Mouse (Mus musculus) natural killer cell, adult 2 months (primary cell): ENCODE measurements around the gene Foxa1.

Source experiments
- DNase-seq, 2 experiments: peaks; one replicate each; pipeline ENCODE4 v3.0.0; 2022; ENCODE audit warnings: low spot score in 2 of 2

The Foxa1 gene

GRCm38 (mm10) chr12:57546415-57547201, at the start of gene Foxa1:
Gene Foxa1, minus strand, starts transcription at chr12:57546916.
- DNase-seq, result peak in 1 of 2 experiments; percentile 39

DNA sequence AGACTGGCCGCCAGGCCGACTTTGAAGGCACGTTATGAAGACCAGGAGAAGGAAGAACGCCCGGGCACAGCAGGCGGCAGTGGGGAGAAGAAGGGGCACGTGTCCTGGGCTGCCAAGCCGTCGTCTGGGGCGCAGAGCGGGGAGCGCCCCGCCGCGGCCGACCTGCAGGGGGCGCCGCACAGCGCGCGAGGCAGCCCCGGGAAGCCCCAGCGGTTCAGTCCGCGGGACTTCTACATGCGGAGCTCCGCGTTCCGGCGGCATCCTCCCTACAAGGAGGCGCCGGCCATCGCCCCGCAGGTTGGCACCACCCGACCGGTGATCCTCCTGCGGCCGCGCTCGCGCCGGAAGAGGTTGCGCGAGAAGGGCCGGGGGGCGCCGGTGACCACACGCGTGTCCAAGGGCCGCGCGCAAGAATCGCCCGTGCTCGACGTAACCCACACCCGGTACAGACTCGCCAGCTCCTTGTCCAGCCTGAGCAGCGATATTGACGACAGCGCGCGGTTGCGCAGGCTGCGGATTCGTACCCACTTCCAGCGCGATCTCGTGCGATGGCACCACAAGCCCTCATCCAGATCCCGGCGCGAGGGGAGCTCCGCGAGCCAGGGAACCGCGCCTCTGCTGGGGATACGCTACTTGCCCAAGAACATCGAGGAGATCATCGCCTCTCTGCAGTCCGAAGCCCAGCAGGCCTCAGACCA, 29.4 kb upstream of the Foxa1 start:
- DNase-seq, result no peak

DNA sequence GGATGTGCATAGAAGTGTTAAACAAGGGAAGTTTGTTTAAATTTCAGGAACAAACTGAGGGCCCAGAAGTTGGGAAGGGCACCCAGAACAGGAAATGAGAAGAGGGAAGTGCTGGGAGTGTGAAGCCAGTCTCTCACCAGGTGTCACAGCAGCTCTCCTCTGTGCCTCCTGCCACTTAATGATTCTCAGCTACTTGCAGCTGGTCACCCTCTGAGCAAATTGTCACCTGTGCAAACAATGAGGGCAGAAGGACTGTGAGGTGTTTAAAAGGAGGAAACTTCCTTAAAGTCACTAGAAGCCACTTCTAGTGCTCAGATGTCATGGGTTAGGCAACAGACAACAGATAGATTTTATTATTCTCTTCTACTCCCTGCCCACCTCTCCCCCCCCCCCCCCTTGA, 25.7 kb upstream of the Foxa1 start:
- DNase-seq, result no peak

GRCm38 (mm10) chr12:57571773-57572172, 25.1 kb upstream of the Foxa1 start:
- DNase-seq, result no peak

DNA sequence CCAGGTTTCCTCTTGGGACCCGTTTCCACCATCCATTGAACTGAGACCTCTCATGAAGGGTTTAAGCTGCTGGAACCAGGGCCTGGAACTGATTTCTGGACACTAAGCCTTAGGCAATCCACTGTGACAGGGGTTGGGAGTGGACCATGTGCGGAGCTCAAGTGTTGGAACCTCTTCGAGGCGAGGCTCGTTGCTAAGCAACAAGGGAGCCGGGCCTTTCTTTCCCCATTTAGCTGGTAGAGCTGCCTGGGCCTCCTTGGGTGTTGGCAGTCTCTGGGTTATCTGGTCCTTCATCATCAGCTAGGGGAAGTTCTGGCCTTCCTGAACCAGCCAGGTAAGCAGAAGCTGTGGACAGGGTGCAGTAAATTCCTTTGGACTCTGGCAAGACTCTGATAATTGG, 17.2 kb upstream of the Foxa1 start, which contains the start of gene Ttc6:
Gene Ttc6 (plus strand): TSS at position 205 of the 400 bp plus-strand sequence.
- no peak for DNase-seq

DNA sequence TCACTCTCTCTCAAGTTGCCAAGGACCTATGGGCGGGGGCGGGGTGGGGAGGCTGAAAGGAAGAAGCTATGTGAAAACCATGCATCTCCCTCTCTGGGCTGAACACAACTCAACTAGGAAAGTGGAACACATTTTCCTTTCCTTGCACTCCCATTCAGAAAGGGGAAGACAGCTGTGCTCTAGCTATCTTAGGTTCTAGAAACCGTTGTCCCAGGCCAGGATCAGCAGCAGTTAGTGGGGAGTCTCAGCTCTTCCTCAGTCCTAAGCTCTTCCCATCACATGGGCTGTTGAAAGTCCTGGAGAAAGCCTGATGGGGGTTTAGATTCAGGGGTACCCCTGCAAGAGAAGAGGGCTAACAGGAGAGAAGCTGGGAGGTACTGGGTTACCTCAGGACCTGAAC, 7.4 kb upstream of the Foxa1 start:
- DNase-seq, result no peak

DNA sequence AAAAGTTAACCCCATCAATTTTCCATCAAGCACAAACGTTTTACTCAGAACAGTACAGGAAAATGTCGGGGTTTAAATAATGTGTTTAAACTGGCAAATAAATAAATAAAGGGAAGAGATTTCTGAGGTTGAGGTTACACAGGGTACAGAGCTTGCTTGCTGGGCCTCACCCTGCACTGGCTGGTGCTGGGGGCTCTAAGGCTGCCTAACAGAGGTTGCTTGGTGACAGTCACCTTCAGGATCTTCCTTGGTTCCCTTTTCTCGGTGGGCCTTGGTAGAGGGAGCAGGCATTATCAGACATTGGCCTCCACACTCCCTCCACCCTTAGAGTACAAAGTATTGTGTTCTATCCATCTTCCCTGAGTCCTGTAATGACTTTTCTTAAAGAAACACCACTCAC, 5.6 kb upstream of the Foxa1 start:
- no peak for DNase-seq

DNA sequence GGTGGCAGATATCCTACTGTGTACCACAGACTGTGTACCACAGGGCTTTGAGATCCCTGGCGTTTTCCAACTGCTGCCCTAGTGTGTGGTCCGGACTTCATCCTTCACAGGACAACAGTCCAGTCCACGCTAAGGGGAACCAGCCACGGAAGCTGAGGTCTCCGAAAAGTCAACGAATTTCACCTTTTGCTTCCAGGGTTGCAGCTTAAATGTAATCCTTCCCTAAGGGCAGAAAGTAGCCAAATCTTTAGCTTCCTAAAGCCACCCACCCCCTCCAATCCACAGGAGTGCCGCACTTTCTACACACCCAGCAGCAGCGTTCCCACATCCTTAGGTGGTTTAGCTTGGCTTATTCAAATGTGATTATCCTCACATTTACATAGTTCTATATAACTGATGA, 4.2 kb upstream of the Foxa1 start:
- no peak for DNase-seq

DNA sequence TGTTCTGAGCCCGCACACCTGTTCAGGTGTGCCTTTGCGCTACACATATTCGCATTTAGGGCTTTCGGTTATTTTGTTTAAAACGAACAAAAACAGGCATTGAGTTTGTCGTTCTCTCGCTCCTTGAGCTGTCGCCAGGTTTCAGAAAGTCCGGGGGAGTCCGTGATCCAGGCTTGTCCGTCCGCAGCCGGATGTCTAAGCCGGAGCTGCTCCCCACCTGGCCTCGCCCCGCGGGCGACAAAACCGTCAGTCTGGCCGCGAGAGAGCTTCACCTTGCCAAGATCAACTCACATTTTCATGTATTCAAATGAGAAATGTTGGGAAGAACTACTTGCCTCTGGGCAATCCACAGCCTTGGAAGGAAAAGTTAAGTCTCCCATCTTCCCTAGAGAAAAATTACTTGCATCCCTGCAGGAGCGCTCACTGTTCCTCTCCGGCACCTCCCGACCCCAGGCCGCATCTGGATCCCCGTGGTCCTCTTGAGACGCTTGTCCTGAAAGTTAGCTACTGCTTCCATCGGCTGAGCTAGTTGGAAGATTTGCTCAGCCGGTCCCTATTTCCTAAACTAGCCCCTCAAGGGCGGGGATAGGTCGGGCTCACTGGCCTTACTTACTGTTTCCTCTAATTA, 3.6 kb upstream of the Foxa1 start:
- DNase-seq, result no peak

- no peak for DNase-seq
These were observed 3.0 kb upstream of the Foxa1 start for GRCm38 (mm10) chr12:57549667-57550160.

DNA sequence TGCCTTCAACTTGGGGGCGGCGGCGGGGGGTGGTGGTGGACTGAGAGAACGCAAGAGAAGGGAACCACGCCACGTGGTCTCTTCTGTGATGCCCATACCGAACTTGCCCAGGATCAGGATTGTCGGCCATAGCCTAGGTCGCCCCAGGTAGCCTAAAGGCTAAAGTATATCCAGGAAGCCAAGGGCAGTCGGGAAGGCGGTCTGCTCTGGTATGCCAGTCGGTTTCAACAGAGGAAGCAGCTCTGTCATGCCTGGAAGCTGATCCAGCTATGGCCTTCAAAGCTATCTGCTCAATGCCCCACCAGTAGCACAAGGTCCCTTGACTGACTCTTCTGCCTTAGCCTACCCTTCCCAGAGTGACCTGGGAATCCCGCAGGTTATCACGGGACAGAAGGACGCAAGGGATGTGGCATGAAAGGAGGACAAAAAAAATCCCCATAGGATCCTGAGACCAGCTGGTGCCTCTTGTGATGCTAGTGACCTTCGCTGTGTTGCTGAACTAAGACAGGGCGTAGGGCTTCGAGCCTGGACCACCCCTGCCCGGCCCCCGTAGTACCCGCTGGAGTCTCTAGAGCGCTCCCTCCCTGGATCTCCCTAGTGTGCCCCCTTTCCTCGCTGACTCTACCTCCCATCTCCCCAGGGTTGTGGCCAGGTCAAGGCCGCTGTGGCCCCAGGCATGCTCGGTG, 2.4 kb upstream of the Foxa1 start:
- DNase-seq, result no peak

DNA sequence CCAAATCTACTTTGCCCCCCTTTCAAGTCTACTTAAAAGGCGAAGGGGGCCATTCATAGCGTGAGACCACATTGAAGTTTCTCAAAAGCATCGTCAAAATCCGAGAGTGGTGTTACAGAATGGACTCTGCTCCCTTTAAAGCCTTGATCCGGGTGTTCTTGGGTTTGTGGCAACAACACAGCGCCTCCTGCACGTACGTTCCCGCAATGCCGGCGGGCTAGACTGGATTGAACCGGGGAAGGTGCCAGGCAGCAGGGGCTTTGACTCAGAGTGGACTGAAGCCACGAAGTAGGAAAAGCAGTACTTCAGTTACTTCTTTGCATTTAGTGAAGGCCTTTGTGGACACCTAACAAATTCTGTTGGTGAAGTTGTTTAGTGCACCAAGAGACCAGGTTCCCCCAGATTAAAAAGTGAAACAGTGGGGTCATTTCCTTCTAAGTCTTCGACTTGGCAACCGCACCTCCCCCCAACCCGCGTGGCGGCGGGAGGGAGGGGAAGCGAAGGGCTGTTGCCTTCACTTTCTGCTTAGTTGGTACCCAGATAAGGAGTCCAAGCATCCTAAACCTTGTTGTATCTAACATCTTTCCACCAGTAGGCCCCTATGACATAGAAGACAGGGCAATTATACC, 1.8 kb upstream of the Foxa1 start:
- no peak for DNase-seq

DNA sequence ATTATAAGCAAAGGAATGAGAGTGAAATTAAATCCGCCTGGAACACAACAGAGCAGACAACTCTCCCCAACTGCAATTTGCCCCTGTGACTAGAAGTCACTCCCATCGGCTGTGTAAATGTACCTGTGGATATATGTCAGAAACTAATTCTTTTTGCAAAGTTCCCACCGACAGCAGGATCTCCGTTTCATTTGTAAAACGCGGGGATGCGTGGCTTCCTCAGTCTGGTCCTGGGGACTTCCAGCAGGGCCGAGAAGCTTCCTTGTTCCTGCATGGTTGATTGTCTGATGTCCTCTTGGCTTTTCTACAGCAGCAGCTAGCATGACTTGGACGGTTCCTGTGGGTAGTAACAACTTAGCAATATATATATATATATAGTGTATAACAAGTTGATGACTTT, 1.2 kb upstream of the Foxa1 start:
- DNase-seq, result no peak

DNA sequence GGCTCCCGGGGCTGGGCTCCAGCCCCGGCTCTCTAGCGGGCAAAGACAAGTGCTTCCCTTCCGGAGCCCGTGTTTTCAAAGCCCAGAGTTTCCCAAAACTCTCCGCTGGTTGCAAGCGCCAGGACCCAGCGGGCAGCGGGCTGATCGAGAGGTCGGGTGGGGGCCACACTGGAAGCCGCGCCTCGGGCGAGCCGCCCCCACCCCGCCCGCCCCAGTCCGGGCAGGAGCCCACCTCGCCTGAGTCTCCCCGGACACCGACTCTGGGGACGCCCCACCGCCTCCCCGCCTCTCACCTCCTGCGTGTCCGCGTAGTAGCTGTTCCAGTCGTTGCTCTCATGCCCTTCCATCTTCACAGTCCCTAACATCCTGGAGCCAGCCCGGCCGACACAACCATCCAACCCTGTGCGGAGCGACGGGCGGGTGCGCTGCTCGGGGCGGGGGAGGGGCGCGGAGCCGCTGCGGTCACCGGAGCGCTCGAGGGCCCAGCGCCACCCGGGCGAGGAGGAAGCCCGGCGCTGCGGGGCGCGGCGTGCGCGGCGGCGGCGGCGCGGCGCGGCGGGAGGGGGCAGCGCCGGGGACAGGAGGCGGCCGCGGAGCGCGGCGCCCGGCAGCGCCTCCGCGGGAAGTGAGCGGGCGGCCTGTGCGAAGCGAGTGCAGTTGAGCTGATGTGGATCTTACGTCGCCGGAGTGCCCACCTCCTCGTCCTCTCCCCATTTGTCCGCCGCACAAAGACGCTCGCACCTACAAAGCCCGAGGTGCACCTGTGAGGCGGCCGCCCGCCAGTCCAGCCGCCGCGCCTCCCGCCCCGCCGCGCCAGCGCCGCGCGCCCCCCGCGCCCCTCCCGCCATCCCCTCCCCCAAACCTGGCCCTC, 1.1 kb downstream of the Foxa1 start:
- DNase-seq, result no peak

DNA sequence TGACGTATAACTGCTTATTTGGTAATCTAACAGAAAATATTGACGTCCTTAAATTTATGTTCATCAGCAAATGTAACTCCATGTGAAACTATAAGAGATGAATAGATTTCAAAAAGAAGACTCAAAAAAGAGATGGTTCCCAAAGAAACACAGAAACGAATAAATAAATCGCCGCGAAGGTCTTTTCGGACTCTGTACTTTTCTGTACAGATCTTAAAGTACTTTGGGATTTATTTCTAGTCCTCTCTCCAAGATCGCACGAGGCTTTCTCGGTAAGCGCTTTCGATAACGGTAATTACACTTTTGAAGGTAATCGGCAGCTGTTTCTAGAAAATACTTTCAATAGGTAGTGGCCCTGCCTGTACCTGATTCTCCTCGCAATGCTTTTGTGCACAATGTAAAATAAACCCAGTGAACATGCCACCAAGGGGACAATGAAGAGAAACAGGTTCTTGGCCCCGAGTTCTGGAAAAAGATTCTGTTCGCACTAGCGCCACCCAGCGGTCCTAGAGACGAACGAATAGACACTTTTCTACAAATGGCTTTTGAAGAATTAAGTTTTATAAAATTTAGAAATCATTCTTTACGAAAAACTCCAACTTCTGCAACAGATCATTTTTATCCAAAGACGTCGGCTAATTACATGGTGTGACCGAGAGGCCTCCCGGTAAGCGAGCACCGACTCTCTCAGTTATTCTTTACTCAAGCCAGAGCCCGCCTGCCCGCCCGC, 1.9 kb downstream of the Foxa1 start:
- no peak for DNase-seq

DNA sequence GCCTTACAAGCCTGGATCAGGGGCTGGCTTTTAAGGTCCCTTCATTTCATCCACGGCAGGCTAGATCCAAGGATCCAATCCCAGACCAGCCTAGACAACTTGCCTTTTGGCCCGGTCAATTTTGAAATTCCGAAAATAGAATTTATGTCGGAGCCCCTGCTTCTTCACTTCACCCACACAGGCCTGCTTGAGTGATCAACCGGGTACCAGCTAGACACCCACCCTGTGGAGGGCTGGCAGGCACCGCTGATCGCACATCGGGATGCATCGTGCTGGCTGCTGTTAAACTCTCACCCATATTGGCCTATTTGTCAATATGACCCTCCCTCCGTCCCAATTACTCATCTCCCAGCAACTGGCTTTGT, 3.1 kb downstream of the Foxa1 start:
- no peak for DNase-seq

DNA sequence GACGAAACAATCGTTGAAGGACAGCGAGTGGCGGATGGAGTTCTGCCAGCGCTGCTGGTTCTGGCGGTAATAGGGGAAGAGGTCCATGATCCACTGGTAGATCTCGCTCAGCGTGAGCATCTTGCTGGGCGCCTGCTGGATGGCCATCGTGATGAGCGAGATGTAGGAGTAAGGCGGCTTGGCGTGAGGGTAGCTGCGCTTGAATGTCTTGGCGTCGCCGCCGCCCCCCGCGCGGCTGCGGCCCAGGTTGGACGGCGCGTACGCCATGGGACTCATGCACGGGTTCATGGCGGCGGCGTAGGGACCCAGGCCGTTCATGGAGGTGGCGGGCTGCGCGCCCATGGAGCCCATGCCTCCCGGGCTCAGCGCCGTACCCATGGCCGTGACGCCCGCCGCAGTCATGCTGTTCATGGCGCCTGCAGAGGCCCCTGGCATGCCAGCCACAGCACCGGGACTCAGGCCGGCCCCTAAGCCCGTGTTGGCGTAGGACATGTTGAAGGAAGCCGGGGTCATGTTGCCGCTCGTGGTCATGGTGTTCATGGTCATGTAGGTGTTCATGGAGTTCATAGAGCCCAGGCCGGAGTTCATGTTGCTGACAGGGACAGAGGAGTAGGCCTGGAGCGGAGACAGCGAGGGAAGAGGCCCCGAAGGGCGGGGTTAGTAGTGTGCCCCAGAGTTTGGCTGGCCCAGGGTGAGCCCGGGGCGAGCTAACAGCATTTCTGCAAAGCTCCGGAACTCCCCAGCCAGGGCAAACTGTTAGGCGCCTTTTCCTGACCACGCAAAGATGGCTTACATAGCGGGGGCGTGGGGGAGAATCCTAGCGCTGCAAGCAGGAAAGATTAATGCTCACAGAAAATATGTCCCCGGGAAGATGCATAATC, 3.7 kb downstream of the Foxa1 start:
- DNase-seq, result no peak

DNA sequence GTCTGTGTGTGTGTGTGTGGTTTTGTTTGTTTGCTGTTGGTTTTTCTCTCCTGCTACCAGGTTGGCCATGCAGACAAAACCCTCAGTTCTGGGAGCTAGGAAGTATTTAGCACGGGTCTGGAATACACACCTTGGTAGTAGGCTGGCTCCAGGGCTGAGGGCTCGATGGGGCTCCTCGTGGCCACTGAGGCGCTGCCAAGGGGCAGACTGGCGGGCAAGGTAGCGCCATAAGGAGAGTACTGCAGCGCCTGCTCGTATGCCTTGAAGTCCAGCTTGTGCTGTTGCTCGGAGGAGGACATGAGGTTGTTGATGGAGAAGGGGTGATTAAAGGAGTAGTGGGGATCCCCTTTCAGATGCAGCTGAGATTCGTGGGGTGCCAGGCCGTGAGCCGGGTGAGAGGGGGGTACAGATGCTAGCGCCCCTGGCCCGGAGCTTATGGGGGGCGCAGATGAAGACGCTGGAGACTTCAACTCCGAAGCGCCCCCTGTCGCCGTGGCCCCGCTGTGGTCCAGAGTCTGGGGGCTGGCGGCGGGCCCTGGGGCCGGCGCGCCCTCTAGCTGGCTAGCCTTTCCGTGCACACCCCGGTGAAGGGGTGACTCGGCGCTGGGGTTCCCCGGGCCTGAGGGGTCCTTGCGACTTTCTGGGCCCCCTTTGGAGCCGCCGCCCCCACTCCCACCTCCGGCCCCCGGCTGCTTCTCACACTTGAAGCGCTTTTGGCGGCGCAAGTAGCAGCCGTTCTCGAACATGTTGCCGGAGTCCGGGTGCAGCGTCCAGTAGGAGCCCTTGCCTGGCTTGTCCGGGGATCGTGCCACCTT, 4.6 kb downstream of the Foxa1 start:
- DNase-seq, result no peak
